Mouse (Mus musculus) spleen, postnatal 10 days (tissue): ENCODE results near the gene Tanc1.
"Not testable (repeated sequence)": the region's sequence is repeated elsewhere in the genome, so short reads cannot be mapped to it uniquely, and the experiment has no call there.

Experiments
- DNase-seq, 2 experiments: peaks; one replicate each; pipeline ENCODE4 v3.0.0; 2021 to 2022; ENCODE audit warnings: low spot score in 2 of 2

The Tanc1 gene

DNA sequence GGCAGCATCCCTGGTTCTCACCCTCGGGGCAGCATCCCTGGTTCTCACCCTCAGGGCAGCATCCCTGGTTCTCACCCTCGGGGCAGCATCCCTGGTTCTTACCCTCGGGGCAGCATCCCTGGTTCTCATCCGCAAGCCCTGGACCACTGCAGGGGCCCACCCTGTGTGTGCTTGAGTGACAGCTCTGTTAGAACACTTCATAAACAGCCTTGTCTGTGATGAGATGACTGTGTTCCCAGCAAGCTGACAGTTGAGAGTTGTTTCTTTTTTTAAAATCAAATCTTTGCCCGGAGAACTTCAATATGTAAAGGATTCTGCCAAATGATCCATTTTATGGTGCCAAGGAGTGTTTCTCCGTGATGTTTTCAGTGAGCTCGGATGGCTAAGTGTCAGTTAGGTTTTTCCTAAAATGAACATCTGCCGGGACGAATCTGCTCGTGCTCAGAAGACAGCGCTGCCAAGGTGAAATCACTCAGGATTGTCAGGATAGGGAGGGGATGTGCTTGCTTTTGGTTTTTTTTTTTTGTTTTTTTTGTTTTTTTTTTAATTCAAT lies 216.3 kb downstream of the Tanc1 start:
- DNase-seq, result no peak

DNA sequence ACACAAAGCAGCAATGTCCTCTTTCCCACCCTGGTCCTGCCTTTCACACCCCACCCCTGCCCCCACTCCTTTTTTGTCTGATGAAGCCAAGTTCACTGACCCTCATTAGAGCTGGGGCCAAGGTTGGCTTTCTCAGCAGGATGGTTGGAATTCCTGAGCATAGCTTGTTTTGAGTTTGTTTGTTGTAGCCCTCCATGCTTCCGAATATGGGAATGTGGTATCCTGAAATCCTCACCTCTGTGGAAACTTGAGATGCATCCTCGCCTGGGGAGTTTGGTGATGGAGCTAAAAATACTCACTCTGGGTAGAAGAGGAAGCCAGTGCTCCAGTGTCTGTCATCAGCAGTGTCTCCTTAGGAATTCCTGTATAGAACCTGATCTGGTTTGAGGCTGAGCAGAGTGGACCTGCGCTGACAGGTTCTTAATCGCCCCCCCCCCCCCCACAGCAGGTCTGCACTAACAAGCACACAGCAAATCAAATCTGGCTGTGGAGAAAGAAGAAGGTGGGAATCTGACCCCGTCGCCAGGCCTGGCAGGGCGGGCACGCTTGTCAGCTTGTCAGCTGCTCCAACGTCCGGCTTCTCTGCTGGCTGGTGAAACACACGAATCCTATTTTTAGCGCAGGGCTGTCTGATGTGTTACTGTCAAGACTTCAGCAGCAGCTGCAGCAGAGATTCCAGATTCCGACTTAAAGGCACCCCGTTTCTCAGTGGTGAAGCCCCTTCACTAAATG lies 217.1 kb downstream of the Tanc1 start:
- no peak for DNase-seq

DNA sequence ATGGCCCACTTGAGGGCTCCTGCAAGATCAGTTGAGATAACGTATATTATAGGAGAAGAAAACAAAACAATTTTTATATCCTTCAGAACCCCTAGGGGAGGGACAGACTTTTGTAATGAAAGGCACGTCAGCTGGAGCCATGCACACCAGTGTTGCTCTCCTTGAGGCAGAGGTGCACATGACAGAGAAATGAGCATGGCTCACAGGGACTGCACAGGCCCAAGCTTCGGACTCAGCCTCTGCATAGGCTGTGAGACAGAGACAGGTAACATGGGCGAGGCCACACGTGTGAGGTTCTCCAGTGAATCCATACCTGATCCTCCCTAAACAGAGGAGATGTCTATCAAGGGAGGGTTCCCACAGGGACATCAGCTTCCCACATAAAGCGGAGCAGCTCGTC lies 217.9 kb downstream of the Tanc1 start:
- no peak for DNase-seq

DNA sequence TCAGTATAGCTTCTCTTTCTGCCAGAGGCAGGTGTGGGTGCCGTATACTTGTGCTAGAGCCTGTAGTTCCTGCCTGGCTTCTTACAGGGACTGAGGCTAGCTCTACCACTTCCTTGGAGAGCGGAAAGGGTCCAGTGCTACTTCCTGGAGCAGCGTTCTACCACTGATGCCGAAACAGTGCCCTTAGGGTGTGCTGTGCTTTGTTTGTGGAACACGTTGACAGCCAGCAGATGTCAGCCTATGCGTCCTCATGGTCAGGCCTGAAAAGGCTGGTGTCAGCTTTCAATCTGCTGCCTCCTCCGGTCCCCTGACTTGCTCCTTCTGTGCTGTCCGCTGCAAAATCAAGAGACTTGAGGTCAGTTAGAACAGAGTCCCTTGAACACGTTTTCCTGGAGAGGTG lies 218.3 kb downstream of the Tanc1 start:
- DNase-seq, result no peak

DNA sequence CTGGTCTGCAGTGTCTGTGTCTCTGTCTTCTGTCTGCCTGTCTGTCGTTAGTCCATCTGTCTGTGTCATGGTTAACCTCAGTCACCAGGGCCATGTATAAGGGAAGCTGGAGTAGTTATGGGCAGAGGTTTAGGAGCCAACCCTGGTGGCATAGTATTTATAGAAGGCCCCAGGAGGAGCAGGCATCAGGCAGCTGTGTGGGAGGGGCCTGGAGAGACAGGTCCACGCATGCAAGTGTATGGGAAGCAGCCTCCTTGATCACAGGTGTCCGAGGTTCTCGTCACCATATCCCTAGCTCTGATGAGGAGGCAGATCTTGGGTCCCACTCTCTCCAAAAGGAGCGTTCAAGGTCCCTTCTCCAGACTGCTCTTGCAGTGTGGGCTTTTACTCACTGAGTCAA lies 219.1 kb downstream of the Tanc1 start:
- no peak for DNase-seq

DNA sequence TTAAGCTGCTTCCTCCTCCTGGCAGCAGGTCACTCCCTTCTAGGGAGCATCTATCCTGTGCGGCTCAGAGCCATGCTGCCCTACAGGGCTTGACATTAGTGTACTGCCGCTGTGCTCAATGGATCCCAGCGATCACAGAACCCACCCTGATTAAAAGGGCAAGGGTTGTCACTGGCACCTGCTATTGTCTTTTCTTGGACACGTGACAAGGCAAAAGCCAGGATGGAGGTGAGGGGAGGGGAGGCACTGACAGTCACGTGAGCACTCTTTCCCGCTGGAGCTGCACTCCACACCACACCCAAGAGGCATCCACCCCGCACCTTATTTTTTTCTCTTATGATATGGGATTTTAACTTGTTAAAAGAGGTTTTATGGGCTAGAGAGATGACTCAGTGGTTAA lies 220.0 kb downstream of the Tanc1 start:
- no peak for DNase-seq

DNA sequence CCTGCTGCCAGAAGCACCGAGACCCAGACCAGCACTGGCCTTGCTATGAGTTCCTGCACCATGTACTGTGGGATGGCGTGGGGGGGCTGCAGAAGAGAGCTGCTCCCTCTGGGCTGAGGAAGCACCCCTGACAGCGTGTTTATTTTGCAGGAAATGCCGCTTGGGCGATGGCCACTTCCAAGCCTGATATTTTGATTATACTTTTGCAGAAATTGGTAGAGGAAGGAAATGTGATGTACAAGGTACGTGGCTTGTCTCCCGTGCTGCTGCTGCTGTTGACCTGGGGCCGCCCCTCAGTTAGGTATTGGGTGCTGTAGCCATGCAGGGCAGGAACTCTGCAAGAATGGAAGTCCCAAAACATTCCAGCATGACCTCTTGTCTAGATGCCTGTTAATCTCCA lies 227.0 kb downstream of the Tanc1 start:
- DNase-seq, result no peak

DNA sequence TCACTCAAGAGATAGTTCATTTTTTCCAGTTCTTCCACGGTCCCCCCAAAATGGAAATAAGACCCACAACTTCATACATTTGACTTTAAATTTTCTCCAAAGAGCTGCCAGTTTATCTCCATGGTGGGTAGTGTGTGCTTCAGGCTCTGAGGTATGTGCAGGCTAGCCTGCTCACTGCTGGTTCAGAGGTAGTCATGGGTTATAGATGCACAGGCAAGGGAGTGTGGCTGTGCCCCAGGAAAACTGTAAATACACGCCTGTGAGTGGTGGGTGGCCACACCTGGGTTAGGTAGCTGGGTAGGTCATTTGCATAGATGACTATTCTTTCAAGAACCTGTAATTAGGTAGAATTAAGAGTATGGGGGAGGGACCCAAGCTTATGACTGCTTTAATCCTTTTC lies 227.9 kb downstream of the Tanc1 start:
- no peak for DNase-seq

DNA sequence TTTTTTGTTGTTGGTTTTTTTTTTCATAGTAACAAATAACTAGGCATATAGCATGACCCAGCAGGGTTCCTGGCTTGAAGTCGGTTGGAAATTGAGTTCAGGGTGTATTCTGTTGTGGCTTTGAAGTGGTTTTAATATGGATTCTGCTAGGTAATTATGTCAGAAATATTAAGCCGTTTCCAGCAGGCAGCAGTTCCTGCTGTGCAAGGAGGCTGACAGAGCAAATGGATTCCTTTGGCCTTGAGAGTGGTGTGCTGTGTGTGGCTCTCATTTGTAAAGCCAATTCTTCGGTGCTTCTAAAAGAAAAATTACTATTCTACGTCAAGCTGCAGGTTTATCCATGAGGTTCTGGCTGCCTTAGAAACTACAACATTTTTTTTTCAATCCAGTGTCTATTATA lies 228.3 kb downstream of the Tanc1 start:
- no peak for DNase-seq

DNA sequence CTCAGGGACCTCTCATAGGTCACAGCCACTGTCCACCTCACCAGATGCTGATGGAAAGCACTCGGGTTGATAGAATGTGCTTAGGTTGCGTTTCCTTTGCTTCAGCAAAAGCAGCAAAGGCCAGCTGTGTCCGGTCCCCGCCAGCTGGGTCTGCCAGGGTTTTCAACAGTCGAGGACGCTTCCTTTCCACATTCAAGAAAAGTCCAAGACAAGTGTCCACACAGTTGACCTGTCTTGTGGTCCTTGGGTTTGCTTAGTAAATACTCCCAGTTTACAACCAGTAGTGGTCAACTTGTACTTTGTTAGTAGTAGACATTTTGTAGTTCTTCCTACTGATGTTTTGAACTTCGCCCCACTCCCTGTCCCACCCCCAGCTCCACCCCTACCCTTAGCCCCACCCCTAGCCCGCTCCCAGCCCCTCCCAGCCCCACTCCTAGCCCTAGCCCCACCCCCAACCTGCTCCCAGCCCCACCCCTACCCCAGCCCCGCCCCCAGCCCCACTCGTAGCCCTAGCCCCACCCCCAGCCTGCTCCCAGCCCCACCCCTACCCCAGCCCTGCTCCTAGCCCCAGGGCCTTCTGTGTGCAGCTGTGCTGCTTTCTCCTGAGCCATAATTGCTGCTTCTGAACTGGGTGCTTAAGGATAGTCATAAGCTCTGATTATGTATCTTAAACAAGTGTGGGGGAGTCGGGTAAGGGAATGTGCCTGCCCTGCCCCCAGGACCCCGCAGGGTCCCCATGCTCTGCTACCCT lies 229.5 kb downstream of the Tanc1 start:
- peak in 1 of 2 experiments; percentile 47 for DNase-seq

DNA sequence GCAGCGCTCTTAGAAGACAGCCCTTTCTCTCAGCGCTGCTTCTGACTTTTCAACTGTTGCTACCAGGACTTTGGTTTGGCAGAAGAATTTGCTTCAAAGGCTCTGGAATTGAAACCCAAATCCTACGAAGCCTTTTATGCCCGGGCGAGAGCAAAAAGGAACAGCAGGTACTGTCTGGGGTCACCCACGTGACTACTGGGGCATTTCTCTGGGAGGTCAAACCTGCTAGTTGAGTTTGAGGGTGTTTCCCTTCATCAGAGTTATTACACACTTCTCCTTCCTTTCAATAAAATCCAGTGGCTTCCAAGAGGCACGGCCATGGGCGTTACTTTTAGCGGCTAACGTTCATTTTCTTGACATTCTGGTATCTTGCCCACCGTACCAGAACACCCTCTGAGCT lies 230.1 kb downstream of the Tanc1 start:
- no peak for DNase-seq

DNA sequence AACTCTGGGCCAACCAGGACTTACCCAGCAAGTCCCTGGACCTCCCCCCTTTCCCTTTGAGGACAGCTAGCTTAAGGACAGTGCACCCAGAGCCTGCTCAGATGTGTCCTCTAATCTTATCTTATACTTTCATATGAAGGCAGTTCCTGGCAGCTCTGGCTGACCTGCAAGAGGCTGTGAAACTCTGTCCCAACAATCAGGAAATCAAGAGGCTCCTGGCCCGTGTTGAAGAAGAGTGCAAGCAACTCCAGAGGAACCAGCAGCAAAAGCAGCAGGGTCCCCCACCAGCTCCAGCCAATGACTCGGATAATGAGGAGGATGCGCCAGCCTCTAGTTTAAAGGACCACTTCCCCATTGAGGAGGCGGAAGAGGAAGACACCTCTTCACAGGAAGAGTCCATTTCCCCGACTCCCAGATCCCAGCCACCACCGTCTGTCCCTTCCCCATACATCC lies 230.7 kb downstream of the Tanc1 start:
- DNase-seq, result no peak

DNA sequence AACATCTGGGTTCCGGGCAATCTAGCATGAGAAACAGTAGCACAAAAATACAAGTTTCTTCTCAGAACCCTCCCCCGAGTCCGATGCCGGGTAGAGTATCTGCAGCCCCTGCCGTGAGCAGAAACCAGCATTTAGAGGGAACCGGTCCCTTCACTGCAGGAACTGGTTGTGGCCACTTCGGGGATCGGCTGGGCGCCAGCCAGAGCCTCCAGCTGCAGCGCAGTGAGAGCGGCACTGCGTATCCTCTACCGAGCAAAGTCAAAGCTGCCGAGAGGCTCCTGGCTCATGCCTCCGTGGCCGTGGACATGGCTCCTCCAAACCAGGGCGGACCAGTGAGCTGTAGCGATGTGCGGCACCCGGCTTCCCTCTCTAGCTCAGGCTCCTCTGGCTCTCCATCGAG lies 231.3 kb downstream of the Tanc1 start:
- DNase-seq, result no peak

DNA sequence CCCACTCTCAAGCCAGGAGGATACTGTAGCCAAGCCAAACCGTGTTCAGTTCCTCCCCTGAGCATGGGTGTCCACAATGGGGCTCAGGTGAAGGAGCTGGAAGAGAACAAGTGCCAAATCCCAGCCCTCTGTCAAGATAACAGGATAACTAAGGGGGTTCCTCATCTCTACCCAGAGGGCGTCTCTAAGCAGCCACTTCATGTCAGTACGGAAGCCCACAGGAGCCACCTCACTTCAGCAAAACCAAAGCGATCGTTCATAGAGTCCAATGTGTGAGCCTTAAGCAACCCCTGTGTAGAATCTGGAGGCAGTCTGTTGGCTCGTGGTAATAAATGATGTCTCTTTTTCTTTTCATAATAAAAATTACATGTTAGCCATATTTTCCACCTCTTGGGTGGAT lies 232.0 kb downstream of the Tanc1 start:
- no peak for DNase-seq

DNA sequence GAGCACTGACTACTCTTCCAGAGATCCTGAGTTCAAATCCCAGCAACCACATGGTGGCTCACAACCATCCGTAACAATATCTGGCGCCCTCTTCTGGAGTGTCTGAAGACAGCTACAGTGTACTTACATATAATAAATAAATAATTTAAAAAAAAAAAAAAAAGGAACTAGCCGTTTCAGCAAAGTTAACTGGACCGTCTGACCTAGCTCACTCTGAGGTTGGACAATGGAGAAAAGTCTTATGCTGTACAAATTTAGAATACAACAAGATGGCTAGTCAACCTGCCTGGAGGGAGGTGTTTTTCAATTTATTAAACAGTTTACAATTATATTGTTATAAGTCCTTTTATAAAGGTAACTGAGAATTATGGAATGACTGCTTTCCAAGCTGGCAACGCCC lies 240.0 kb downstream of the Tanc1 start:
- not testable (repeated sequence) for DNase-seq

DNA sequence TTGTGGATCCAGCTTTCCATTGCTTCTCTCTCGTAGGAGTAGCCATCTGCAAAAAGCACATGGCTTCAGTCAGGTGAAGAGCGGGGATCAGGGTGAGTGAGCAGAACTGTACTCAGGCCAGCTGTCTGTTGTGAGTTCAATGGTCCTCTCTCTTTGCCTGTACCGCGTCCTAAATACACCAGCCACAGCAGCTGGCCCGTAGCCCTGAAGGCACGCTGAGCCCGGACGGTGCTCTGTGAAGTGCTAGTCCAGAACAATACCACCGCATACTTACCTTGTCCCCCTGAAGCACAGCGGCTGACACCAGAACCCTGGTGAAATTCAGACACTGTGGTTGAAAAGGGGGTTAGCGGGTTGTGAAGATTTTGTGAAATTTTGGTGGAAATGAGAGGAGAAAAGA lies 241.1 kb downstream of the Tanc1 start:
- no peak for DNase-seq

DNA sequence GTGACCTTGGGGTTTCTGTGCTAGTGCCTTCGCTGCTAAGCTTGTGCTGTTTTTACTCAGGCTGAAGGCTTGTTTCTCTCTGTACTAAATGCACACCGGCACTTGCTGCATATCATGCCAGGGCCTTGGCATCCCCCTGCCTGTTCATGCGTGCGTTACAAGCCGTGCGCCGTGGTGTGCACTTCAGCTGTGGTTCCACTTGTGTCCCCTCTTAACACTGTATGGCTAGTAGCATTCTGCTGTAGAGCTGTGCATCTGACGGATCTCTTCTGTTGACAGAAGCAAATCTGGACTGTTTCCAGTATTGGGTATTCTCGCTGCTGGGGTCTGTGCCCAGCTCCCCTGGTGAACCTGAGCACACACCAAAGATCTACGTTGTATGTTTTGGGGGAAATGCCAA lies 241.7 kb downstream of the Tanc1 start:
- no peak for DNase-seq

DNA sequence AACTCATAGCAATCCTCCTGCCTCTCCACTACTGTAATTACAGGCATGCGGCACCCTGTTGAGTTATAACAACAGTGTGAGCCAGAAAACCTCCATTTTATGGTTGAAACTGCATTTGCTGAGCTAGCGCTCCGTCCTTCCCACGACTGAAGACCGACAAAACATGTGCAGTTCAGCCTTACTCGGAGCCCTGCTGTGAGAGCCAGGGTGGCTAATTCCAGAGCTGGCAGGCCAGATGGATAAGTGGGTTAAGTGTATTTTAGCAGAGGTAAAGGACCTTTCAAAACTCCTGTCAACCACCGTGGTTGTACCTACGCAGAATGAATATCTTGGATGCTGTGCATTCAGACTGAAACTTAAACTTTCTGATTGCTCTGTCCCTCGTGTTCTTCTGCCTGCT lies 242.5 kb downstream of the Tanc1 start:
- no peak for DNase-seq

DNA sequence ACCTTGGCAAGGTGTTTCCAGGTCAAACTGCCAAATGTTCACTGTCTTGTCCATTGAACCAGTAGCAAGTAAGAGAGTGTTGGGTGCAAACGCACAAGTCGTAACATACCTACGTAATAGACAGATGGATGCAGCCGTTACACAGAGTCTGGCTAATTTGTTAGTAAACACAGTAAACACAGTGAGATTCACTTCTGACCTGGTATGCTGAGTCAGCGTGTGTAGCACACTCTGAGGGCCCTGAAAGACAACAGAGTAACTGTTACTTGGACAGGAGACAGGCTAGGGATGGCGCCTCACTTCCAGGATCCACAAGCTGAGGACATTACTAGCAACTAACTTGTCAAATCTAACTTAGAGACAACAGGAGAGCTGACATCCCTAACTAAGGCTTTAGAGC lies 250.8 kb downstream of the Tanc1 start:
- DNase-seq, result no peak

DNA sequence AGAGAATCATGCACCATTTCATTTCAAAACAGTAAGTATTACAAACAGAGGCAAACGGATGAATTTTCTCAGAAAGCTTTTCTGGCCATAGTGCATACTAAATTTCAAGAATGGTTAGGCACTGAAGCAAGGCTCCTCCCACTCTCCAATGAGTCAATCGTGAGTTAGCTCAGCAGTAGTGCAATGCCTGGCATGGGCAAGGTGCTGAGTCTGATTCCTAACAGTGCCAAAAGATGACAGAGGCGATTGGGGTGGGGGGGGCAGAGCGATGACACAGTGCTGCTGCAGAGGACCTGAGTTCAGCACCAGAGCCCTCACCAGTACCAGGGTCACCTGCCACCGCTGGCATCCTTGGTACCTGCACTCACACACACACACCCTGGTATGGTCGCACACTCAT lies 258.7 kb downstream of the Tanc1 start:
- no peak for DNase-seq

DNA sequence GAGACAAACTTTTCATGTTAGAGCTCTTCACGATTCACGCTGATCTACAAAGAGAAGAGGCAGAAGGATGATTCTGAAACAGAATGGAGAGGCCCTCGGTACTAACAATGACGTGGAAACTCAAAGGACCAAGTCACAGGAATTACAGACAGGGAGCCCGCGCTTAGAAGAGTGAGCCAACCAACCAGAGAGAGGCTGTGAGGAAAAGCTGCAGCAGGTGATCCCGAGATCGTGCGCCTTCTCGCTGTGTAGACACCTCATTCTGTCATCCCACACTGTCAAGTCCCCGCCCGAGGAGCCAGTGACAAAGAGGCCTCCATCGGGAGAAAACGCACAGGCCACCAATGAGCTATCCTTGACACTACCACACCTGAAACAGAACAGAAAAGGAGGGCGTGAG lies 264.6 kb downstream of the Tanc1 start:
- no peak for DNase-seq

DNA sequence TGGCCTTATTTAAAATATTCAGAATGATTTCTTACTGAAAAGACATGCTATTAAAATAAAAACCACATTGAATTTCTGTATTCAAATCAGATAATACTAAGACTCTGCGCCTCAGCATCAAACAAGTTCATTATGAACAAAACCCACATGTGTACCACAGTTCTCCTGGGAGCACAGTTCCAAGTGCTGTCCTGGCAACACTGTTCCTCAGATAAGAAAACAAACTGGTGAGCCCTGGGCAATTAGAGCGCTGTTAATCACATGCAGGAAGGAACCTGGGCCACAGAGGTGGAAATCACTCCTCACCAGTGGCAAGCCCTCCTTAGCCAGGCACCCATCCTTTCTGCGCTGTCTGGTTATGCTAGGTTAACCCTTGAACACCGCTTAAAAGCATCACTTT lies 265.5 kb downstream of the Tanc1 start:
- no peak for DNase-seq

DNA sequence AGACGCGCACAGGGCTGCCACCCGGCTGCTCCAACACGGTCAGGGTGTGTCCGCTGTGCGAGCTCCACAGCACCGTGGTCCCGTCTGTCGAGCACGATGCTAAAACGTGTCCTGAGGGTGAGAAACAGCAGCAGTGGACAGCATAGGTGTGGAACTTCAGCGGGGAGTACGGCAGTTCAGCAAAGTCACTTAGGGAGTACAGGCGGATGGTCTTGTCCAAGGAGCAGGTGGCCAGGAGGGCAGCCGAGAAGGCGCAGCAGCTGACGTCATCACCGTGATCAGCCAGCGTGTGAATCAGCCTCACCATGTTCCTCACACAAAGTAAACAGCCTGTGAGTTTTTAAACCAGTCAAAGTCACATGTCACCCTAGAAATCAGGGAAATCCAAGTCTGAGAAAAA lies 266.4 kb downstream of the Tanc1 start:
- no peak for DNase-seq
